Mouse (Mus musculus) lung, adult 2 months (tissue): ENCODE data around the gene Brwd1.
"Not testable (repeated sequence)": the region's sequence is repeated elsewhere in the genome, so short reads cannot be mapped to it uniquely, and the experiment has no call there.

Experiments used
- CTCF ChIP-seq: fragments of 200-500 bp; IDR thresholded peaks from 2 replicates; pipeline ENCODE4 v1.5.1; 2011; ENCODE audit warnings: mild to moderate bottlenecking, low read length, control low read depth; ENCODE audit not compliant: insufficient read depth
- POLR2A ChIP-seq: fragments of 200-500 bp; IDR thresholded peaks from 2 replicates; pipeline ENCODE4 v1.6.1; 2011; ENCODE audit warnings: low read depth, mild to moderate bottlenecking, control low read depth, low read length, borderline replicate concordance; ENCODE audit errors: extremely low read depth

DNA sequence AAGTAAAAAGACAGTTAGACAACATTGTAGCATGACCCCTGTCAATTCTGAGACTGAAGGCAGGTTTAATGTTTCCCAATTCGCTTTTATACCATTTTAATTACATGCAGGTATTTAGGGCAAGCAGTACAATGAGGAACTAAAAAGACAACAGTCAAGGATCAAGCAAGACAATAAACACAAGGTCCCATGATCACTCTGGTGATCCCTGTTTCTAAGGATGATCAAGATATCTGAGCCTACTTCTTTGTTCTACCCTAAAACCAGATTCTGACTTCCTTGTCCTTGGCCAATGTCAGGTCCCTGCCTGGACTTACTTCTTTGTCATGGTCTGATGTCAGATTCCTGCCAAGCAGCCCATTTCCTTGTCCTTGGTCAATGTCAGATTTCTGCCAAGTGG is 120.8 kb downstream of the Brwd1 start:
- TF ChIP-seq CTCF, POLR2A: not testable (repeated sequence)
